Mouse (Mus musculus) stomach, embryonic 14.5 days (tissue): ENCODE results near the gene Sept1. TPM values are rescaled to one million over a fixed set of nuclear protein-coding genes. Genes with fewer than 3 reads are reported as not detected.

Experiments
- ATAC-seq: fragments of 200-750 bp; cut with Nextera tagmentation; 2 replicates; pipeline ENCODE4 v1.8.0; 2017; ENCODE audit warnings: low read depth, moderate TSS enrichment; ENCODE audit not compliant: insufficient number of reproducible peaks, insufficient read depth, low FRiP score
- H3K27ac ChIP-seq: fragments of 300-500 bp; sonication (generic); 2 replicates; pipeline ENCODE4 v1.5.1; 2014; ENCODE audit warnings: mild to moderate bottlenecking, low read length, moderate library complexity, mixed read lengths
- H3K27me3 ChIP-seq: fragments of 300-500 bp; sonication (generic); 2 replicates; pipeline ENCODE4 v1.6.1; 2014; ENCODE audit warnings: low read length, control low read depth, mixed read lengths; ENCODE audit not compliant: control insufficient read depth, insufficient read depth
- H3K36me3 ChIP-seq: fragments of 300-500 bp; sonication (generic); 2 replicates; pipeline ENCODE4 v1.6.1; 2014; ENCODE audit warnings: mild to moderate bottlenecking, control low read depth, low read length, moderate library complexity, mixed read lengths; ENCODE audit not compliant: control insufficient read depth, insufficient read depth
- H3K4me1 ChIP-seq: fragments of 300-500 bp; sonication (generic); 2 replicates; pipeline ENCODE4 v1.6.1; 2014; ENCODE audit warnings: low read length, control low read depth, mixed read lengths; ENCODE audit not compliant: control insufficient read depth, insufficient read depth
- H3K4me2 ChIP-seq: fragments of 300-500 bp; sonication (generic); replicated peaks from 2 replicates; pipeline ENCODE4 v1.6.1; 2014; ENCODE audit warnings: low read depth, low read length, control low read depth
- H3K4me3 ChIP-seq: fragments of 300-500 bp; sonication (generic); 2 replicates; pipeline ENCODE4 v1.5.1; 2014; ENCODE audit warnings: low read depth, low read length, control low read depth
- H3K9ac ChIP-seq: fragments of 300-500 bp; sonication (generic); replicated peaks from 2 replicates; pipeline ENCODE4 v1.6.1; 2014; ENCODE audit warnings: low read depth, mild to moderate bottlenecking, control low read depth, low read length, moderate library complexity, mixed read lengths
- H3K9me3 ChIP-seq: fragments of 300-500 bp; sonication (generic); 2 replicates; pipeline ENCODE4 v1.6.1; 2016; ENCODE audit warnings: low read depth, low read length, control low read depth; ENCODE audit not compliant: control insufficient read depth
- WGBS: fragments of 180-500 bp; shearing (Covaris S2); extraction: QIAGEN DNeasy Blood & Tissue Kit; methylation state at CpG from one replicate; pipeline ENCODE4 v1.1.7; 2014; 5-methylcytosine and 5-hydroxymethylcytosine counted together
- polyA plus RNA-seq: library from polyadenylated mRNA; unstranded; fragments of >200 nt; fragmentation: Nextera tagmentation; extraction: Ambion mirVana; gene quantifications from 2 replicates; pipeline ENCODE4 v1.2.1, GENCODE M21; 2014

Sept1 gene
- polyA plus RNA-seq, 1 experiment from 2014 or later, result 14.9 TPM

- peak overlapping the region; percentile 98 for H3K27ac ChIP-seq
- H3K27me3 ChIP-seq, result no peaks in the 10 kb centered on the region
- peak overlapping the region; percentile 74 for H3K9ac ChIP-seq
- H3K4me2 ChIP-seq, result peak overlapping the region; percentile 76
- ATAC-seq, result no peak
- WGBS, result 5% methylated on average over 20 of the region's 20 CpGs
- H3K4me3 ChIP-seq, result peak overlapping the region; percentile 74
- peaks cover 22% of the 10 kb centered on the region; the same call in 1 of the 2 replicates for H3K4me1 ChIP-seq
- H3K9me3 ChIP-seq, result no peaks in the 10 kb centered on the region
- H3K36me3 ChIP-seq, result peaks cover 44% of the 10 kb centered on the region
Measured at GRCm38 (mm10) chr7:127231826-127232621, 906 bp downstream of the Sept1 start.

GRCm38 (mm10) chr7:127231376-127231775, 1.6 kb downstream of the Sept1 start:
- no peak for ATAC-seq
- Histone ChIP-seq H3K4me1 (peaks cover 22% of the 10 kb centered on the region; the same call in 1 of the 2 replicates), H3K4me2 (peak overlapping the region; percentile 76), H3K9ac (peak overlapping the region; percentile 74; the same call in 1 of the 2 replicates), H3K9me3 (no peaks in the 10 kb centered on the region), H3K4me3 (peak overlapping the region; percentile 74), H3K27me3 (no peaks in the 10 kb centered on the region), H3K36me3 (peaks cover 38% of the 10 kb centered on the region), H3K27ac (peak overlapping the region; percentile 98; the same call in 1 of the 2 replicates)
- WGBS, result 46% methylated on average over 3 of the region's 3 CpGs

GRCm38 (mm10) chr7:127228615-127229303, 4.2 kb downstream of the Sept1 start:
- H3K4me2 ChIP-seq, result no peak overlapping the region
- H3K4me1 ChIP-seq, result peaks cover 18% of the 10 kb centered on the region; the same call in 1 of the 2 replicates
- H3K9ac ChIP-seq, result no peak overlapping the region
- H3K9me3 ChIP-seq, result no peaks in the 10 kb centered on the region
- 64% methylated on average over 4 of the region's 4 CpGs for WGBS
- no peak overlapping the region for H3K27ac ChIP-seq
- ATAC-seq, result no peak
- no peaks in the 10 kb centered on the region for H3K27me3 ChIP-seq
- no peak overlapping the region for H3K4me3 ChIP-seq
- peaks cover 20% of the 10 kb centered on the region for H3K36me3 ChIP-seq

GRCm38 (mm10) chr7:127225147-127225995, 7.6 kb downstream of the Sept1 start:
- H3K9ac ChIP-seq, result no peak overlapping the region
- no peak for ATAC-seq
- peaks cover 4% of the 10 kb centered on the region; the same call in 1 of the 2 replicates for H3K4me1 ChIP-seq

GRCm38 (mm10) chr7:127224616-127225015, 8.3 kb downstream of the Sept1 start:
- H3K9ac ChIP-seq, result no peak overlapping the region
- no peak overlapping the region for H3K27ac ChIP-seq
- no peaks in the 10 kb centered on the region for H3K9me3 ChIP-seq
- H3K27me3 ChIP-seq, result no peaks in the 10 kb centered on the region
- peaks cover 5% of the 10 kb centered on the region; the same call in 1 of the 2 replicates for H3K36me3 ChIP-seq
- no peak overlapping the region for H3K4me3 ChIP-seq
- 88% methylated on average over 6 of the region's 6 CpGs for WGBS
- no peak overlapping the region for H3K4me2 ChIP-seq
- H3K4me1 ChIP-seq, result no peaks in the 10 kb centered on the region
- no peak for ATAC-seq

More at GRCm38 (mm10) chr7:127225147-127225995, 7.6 kb downstream of the Sept1 start:
- Histone ChIP-seq H3K36me3 (peaks cover 10% of the 10 kb centered on the region; the same call in 1 of the 2 replicates), H3K4me2 (no peak overlapping the region), H3K9me3 (no peaks in the 10 kb centered on the region), H3K27ac (no peak overlapping the region), H3K27me3 (no peaks in the 10 kb centered on the region), H3K4me3 (no peak overlapping the region)
- 75% methylated on average over 11 of the region's 11 CpGs for whole genome bisulfite sequencing

- H3K27me3 ChIP-seq, result no peaks in the 10 kb centered on the region
- H3K9me3 ChIP-seq, result no peaks in the 10 kb centered on the region
- no peak overlapping the region for H3K4me3 ChIP-seq
- H3K4me2 ChIP-seq, result no peak overlapping the region
- H3K9ac ChIP-seq, result no peak overlapping the region
- H3K36me3 ChIP-seq, result no peaks in the 10 kb centered on the region
- no peak overlapping the region for H3K27ac ChIP-seq
- H3K4me1 ChIP-seq, result no peaks in the 10 kb centered on the region
- 83% methylated on average over 6 of the region's 6 CpGs for WGBS
- no peak for ATAC-seq
Measured at GRCm38 (mm10) chr7:127223515-127224478, 9.1 kb downstream of the Sept1 start.

- 91% methylated on average over 3 of the region's 3 CpGs for WGBS
- Histone ChIP-seq H3K27ac (no peak overlapping the region), H3K4me3 (no peak overlapping the region), H3K36me3 (no peaks in the 10 kb centered on the region), H3K4me1 (no peaks in the 10 kb centered on the region), H3K27me3 (no peaks in the 10 kb centered on the region), H3K9me3 (no peaks in the 10 kb centered on the region), H3K9ac (no peak overlapping the region), H3K4me2 (no peak overlapping the region)
- no peak for ATAC-seq
Measured at GRCm38 (mm10) chr7:127223106-127223505, 9.8 kb downstream of the Sept1 start.
